Mouse (Mus musculus) CD4-positive helper T cell, adult 2 months (primary cell): ENCODE measurements around the gene Syndig1l.

Experiments
- DNase-seq: peaks from one replicate; pipeline ENCODE4 v3.0.0-alpha.2; 2012; ENCODE audit warnings: low read depth, missing footprints, low spot score

Gene Syndig1l

DNA sequence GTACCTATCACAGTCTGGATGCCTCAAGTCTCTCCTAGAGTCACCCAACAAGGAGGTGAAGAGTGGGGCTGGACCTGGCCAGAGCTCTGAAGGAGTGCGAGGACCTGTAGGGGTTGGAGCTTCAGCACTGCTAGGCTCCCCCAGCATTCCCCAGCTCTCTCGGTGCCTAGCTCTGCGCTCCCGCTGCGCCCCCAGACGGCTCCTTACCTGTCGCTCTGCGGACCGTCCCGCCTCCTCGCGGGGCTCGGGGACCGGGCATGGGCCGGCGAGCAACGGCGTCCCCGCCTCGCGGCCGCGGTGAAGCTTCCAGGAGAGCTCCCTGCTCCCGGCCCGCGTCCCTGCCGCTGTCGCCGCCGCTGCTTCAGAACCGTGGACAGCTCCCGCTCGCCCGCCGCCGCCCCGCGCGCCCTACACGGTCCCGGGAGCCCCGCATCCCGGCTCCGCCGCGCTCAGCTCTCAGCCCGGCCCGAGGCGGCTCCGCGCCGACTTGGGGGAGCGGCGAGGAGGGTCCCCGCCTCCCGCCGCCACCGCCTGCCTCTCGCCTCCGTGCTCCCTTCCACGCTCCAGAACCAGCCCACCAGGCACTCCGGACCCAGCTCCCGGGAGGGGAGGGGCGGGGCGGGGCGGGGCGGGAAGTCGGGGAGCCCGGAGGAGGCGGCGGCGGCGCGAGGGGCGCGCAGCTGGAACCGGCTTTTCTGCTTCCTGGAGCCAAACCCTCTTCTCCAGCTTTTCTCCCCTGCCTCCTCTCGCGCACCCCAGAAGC lies at the start of gene Syndig1l:
Gene Syndig1l, minus strand, starts transcription at position 513 of the 763 bp plus-strand sequence.
- DNase-seq: peak; percentile 41

DNA sequence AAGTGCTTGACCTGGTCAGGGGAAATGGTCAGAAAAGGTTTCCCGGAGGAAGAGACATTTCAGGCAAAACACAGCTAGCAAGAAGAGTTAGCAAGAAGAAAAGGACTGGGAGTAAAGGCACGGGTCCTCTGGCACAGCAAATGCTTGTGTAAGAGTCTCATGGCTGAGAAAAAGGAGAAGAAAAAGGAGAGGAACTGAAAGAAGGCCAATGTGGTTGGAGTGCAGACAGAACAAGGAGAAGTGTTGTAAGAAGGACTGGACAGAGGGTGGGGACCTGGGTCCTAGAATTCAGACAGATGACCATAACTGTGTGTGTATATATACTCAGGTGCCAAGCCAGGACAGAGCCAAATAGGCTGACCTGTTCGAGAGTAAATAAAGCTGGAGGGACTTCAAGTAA lies 49.5 kb upstream of the Syndig1l start:
- DNase-seq: no peak

DNA sequence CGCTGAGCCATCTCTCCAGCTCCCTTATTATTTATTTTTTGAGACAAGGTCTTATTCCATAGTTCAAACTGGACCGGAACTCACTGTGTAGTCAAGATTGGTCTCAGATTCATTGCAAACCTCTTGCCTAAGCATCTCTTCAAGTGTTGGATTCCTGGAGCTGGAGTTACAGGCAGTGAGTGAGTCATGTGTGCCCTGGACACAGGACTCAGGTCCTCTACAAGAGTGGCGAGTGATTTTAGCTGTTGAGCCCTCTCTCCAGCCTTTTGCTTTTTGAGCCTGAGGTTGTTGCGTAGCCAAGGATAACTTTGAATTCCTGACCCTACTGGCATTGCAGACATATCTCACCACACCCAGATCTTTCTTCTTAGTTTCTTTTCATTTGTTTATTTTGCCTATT lies 47.1 kb upstream of the Syndig1l start:
- no peak for DNase-seq

DNA sequence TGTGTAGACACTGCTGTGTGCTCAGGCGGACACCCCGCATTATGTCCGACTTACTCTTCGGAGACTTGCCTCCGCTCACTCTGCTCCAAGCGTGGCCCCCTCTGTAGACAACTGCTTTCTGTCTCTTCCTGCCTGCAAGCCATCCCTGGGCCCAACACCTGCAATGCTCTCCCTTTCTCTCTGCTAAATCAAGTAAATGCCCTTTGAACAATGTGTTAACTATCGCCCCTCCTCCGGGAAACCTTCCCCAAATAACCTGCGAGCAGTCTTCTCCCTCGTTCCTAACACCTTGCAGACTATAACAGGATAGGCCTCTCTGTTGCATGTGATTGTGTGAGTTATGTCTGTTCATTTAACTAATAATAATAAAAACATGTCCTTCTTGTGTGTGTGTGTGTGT lies 44.9 kb upstream of the Syndig1l start:
- no peak for DNase-seq

DNA sequence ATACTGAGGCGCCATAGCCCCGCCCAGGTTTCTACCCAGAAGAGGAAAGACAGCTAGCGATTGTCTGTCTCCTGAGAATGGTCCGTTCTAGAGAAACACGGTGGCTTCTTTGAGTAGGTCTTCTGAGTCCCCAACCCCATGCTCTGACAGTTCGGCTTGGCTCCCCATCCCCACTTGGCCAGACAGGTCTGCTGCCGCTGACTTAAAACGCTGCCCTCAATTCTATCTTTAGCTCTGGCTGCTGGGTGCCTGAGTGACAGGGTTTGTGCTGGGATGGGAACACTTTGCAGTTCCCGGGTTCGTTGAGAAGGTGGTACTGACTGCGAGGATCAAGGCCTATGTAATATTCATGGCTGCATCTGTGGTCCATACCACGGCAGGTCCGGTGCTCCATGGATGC lies 34.7 kb upstream of the Syndig1l start:
- DNase-seq: no peak

DNA sequence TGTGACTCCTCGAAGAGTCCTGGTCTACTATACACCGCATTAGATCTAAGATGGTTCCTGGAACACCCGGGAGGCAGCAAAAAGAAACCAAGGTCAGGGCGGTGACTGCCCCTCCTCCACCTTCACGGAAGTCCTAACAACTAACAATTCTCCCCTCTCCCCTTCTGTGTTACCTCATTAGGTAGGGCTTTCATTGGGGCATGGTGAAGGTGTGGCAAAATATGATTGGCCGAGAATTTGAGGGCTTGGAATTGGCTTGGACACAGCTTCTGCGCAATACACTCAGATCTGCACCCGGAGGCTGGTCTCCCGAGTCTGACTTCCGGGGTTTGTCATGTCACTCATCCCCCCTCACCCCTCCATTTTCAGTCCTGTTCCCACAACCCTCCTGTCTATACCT lies 29.8 kb upstream of the Syndig1l start:
- DNase-seq: no peak

DNA sequence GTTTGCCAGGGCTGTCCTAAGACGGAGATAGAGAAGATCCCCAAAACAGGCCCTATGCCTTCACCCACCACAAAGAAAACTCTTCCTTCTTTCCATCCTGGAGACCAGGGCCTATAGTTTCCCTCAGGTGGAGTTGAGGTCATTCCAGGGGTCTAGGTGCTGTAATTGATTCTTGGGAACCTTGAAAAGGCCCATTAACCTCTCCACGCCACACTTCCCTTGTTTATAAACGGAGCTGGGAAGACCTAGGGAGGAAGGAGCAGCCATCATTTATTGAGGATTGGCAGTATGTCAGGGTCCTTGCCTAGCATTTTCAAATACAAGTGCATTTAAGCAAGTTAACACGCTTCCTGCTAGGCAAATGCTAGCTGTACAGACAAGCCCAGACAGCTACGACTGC lies 28.8 kb upstream of the Syndig1l start:
- no peak for DNase-seq

DNA sequence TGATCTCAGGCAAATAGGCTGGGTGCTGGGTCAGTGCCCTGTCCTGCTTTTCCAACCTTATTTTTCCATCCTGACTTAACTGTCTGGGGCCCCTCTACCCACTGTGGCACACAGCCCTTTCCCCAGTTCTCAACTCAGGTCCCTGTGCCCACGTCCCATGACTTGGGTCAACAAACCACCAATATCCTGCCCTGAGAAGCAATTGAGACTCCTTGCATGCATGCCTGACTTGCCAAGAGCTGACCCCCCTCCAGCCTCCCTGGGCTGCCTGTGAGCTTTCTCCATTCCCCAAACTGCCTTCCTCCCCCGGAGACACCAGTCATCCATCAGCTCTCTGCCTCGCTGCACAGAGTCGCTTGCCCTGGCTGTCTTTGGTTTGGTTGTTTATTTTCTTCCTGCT lies 28.4 kb upstream of the Syndig1l start:
- no peak for DNase-seq

DNA sequence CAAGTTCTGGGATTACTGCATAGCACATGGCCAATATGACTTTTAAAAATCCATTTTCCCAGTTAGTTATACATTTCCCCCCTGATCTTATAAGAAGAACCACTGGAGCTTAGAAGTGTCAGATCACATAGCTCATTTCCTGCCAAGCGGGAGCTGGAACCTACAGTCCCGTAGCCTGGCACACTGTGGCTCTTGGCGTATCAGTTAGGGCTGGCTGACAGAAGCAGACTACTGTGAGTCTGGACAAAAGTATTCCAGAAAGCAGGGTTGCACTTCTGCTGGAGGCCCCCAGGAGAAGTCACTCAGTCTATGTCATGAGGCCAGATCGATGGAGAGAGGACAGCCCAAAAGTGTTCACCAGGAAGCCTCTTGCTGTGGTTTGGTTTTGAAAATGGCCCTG lies 27.8 kb upstream of the Syndig1l start:
- DNase-seq: no peak

DNA sequence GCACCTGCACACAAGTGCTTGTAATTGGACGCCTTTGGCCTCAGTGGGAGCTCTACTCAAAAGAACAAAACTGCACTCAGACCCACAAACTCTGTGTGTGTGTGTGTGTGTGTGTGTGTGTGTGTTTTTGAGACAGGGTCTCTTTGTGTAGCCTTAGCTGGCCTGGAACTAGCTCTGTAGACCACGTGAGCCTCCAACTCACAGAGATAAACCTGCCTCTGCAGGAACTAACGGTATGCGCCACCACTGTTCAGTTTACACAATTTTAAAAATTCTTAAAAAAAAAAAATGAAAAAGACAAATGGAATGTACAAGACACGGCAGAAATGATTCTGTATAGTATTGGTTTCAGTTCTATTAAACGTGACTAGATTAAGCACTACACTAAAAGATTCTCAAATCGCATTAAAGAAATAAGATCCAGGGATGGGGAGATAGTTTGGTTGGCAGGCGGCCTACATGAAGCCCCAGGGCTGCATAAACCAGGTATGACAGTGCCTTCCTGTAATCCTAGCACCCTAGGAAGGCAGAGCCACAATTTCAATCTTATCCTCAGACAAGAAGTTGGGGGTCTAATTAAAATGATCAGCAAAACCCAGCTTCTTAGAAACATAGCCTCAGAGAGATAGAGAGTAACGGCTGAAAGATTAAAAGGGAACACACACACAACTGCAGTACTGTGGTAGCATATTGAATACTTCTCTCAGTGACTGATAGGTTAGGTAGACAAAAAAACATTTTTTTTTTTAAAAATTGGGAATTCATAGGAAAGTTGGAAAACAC lies 20.0 kb upstream of the Syndig1l start:
- DNase-seq: no peak

DNA sequence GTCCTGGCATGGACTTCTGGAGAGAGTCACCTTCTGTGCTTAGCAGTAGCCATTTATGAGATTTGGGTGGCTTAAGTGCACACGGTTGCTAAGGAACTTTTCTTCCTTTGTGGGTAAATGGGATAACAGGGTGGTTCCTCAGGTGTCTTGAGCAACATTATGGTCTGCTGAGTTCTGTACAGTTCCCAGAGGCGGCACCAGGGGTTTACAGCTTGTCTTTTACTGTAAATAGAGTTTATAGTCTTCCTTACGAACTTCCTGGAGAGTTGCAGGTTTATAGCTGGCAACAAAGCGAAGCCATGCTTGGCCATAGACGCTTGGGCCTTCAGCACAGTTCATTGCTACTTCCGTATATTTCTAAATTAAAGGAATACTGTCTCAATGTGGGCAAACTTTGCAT lies 15.9 kb upstream of the Syndig1l start:
- DNase-seq: no peak

DNA sequence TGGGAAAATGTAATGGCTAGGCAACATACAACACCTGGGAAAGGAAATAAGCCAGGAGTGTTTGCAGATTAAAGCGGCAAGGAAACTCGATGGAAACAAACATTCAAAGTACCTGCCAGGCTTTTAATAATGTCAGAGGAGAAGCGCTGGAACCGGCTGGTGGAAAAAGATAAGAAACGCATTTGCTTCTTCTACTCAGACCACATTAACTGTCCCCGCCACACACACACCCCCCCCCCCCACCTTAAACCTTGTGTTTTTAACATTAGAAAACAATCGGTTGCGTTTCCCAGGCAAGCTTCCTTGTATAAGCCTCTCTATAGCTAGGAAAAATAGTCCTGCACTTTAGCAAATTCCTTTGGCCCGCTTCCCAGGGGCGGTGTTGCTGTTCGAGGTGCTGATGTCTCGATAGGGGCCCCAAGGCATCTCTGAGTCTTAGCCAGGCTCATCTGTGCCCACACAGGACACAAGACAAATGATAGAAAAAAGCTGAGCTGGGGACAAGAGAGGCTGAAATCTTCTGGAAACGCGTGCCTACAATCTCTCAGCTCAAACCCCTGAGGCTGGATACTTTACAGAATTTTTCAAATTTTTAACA lies 11.3 kb upstream of the Syndig1l start:
- no peak for DNase-seq

DNA sequence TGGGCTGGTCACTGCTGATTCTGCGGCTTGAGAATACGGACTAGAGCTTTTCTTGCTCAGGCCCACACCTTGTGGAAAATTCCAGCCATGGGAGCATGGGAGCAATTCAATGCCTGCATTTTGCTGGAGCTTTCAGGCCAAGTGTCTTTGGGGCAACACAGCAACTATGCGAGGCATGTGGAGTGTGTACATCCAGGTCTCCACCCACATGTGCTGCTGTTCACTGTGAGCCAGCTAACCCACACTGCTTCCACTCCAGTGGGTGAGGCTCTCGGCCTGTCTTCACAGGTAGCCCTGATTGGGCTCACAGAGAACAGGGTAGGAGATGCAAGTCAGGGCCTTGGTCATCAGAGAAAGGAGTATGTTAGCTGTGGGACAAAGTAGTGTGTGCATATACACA lies 9.2 kb upstream of the Syndig1l start:
- no peak for DNase-seq

DNA sequence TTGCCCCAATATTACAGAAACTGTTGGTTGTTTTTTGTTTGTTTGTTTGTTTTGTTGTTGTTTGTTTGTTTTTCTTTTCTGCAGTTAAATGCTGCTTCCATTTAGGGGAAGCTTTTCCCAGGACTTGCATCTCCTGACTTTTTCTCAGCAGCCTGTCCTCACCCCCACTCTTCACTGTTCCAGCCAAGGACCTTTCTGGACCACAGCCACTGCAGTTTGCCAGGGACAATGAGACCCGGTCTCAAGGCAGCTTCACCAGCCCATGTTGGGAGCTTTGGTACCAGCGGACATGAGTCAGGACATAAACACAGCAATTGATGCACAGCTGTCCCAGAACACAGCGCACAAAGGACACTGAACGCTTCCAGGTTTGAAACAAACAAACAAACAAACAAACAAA lies 8.3 kb upstream of the Syndig1l start:
- DNase-seq: no peak

DNA sequence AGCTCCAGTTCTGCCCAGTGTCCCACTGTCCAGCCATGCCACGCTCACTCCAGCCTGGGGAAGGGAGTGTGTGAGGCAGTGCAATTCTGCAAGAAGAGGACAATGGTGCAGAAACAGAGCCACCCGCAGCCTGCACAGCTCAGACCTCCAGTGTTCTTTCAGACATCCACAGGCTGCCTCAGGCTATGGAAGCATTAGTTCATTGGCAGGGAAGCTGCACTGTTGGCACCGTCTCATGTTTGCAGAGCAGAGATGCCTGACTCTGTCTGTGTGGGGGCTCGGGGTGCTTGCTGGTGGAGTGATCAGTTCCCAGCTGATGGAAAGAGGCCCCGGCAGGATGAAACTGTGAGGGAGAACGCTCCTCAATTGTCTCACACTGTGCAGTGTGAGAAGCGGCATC lies 4.0 kb upstream of the Syndig1l start:
- DNase-seq: no peak

DNA sequence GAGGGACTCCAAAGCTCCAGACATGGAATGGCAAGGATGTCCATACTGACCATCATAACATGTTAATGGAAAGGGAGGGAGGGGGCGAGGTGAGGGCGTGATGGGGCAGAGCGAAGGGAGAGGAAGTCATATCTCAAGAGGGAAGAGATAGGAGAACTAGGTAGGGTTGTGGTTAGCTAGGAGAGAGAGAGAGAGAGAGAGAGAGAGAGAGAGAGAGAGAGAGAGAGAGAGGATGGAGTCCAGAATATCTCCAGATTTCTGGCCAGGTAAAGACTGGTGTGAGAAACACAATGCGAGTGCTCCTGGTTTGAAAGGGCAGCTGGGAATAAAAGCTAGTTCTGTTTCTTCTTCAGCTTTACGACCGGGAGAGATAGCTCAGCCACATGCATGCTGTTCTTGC lies 6.5 kb downstream of the Syndig1l start:
- no peak for DNase-seq

DNA sequence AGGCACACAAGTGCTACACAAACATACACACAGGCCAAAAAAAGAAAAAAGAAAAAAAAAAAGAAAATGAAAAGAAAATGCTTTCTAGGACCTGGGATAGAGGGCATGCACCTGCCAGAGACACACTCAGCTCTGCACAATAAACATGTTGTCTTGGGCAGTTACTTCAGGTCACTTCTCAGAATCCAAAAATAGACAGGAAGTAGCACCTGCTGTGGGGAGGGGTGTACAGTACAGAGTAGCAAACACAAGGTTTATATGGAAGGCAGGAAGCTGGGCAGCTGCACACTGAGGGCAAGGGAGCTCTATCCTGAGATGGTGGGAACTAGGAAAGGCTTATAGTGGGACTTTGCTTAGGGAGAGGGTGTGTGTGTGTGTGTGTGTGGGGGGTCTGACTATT lies 7.3 kb downstream of the Syndig1l start:
- DNase-seq: no peak

DNA sequence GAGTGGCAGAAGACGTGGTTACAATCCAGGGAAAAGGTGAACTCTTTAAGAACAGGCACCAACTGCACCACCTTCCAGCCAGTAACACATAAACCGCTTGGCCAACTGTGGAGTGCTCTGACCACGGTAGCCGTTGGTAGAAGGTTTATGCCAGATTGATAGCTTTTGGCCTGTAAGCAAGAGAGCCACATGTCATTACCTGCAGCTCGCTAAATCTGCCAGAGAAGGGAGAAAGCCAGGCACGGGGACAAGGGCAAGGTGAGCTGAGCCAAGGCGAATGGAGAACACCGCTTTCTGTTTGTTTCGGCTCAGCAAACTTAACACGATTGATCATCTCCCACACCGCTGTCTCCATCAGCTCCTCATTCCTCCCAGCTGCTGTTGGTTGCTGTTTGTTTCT lies 9.6 kb downstream of the Syndig1l start:
- DNase-seq: no peak

DNA sequence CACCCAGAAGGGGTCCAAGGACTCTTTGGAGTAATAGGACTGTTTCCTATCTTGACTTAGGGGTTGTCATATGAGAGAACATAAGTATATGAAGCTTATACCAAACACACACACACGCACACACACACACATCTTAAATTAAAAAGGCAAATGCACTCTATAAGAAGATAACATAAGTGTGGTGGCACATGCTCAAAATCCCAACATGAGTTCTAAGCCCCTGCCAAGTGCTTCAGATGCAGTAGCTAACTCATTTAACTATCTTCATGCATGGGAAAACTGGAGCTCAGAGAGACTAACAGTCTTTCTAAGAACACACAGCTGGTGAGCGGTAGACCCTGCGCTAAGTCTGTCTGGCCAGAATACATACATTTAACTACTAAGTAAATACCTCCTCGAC lies 11.1 kb downstream of the Syndig1l start:
- no peak for DNase-seq

DNA sequence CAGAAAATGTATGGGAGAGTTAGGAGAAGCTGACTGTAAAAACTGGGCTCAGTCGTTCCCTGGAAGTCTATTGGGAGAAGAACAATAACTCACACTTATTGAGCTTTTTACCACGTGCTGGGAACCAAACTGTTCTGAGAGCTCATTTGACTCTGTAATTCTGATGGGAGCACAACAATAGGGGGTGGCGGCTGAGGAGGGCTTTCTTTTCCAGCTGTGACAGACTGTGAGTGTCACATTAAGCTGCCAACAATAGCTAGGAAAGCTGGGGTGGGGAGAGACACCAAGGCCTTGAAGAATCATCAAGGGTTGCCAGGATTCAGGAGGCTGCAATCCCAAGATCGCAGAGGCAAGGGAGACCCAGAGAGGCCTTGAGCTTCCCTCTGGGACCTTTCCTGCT lies 12.5 kb downstream of the Syndig1l start:
- no peak for DNase-seq

DNA sequence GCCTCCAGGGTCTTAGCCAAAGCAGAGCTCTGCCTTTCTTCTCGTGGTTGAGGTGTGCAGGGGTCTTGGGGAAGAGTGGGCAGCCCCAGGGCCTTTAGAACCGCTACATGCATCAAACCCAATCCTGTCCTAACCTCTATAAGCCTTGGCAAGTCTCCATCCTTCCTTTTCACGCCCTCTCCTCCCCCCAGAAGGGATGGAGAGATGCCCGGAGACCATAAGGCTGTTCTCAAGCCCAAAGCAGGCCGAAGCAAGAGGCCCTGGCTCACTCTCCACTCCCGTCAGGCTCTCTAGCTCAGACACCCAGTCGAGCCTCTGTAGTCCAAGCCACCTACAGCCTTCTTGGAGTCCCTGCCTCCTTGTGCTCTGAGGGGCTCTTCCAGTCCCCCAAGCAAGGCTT lies 14.1 kb downstream of the Syndig1l start:
- DNase-seq: no peak

DNA sequence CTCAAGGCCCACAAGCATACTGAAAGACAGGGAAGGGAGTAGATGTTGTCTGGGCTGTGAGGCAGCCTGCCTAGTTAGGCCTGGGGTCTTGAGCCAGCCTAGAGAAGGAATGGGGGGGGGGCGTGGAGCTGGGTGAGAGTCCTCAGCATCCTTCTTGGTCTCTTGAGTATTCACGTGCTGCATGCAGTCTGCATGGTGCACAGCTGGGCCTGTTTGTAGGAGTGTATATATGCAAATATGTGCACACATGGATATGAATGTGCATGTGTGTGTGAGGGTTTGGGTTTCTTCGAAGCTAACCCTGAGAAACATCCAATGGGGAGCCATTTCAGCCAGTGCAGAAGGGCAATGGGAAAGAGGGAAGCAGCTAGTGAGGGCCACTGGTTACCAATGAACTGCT lies 22.6 kb downstream of the Syndig1l start:
- no peak for DNase-seq
